Mouse (Mus musculus) adrenal gland, postnatal 36 days (tissue): Measurements from ENCODE around the gene Tmigd3. TPM values are rescaled to one million over a fixed set of nuclear protein-coding genes. Genes with fewer than 3 reads are reported as not detected.
"Not testable (repeated sequence)": the region's sequence is repeated elsewhere in the genome, so short reads cannot be mapped to it uniquely, and the experiment has no call there.

Source experiments
- DNase-seq, 2 experiments: peaks; one replicate each; pipeline ENCODE4 v3.0.0; 2021; ENCODE audit warnings: mixed read lengths in 1 of 2
- total RNA-seq, 2 experiments: library from RNA; stranded (reverse); gene quantifications; 2 replicates each; pipeline ENCODE4 v1.2.3; 2021

Gene Tmigd3
- total RNA-seq, 2 experiments from 2014 or later = 0.33 TPM; not detected in 1

GRCm38 (mm10) chr3:105904213-105904612, 33.5 kb downstream of the Tmigd3 start:
- DNase-seq = no peak

GRCm38 (mm10) chr3:105904721-105905120, 34.0 kb downstream of the Tmigd3 start:
- no peak for DNase-seq

GRCm38 (mm10) chr3:105907956-105908655, 37.4 kb downstream of the Tmigd3 start:
- DNase-seq = no peak

GRCm38 (mm10) chr3:105908976-105909375, 38.3 kb downstream of the Tmigd3 start:
- DNase-seq = no peak

- DNase-seq = no peak
Measured at GRCm38 (mm10) chr3:105910519-105911190, 40.0 kb downstream of the Tmigd3 start.

GRCm38 (mm10) chr3:105912097-105912880, 41.6 kb downstream of the Tmigd3 start:
- DNase-seq = peak in 1 of 2 experiments; percentile 7

GRCm38 (mm10) chr3:105913839-105914681, 43.4 kb downstream of the Tmigd3 start:
- DNase-seq = no peak

GRCm38 (mm10) chr3:105915281-105915680, 44.6 kb downstream of the Tmigd3 start:
- no peak for DNase-seq

GRCm38 (mm10) chr3:105916455-105916854, 45.8 kb downstream of the Tmigd3 start:
- not testable (repeated sequence) for DNase-seq

- no peak for DNase-seq
Measured at GRCm38 (mm10) chr3:105917656-105918354, 47.1 kb downstream of the Tmigd3 start.

GRCm38 (mm10) chr3:105918355-105918745, 47.6 kb downstream of the Tmigd3 start:
- DNase-seq = no peak

GRCm38 (mm10) chr3:105920743-105921142, 50.0 kb downstream of the Tmigd3 start:
- DNase-seq = not testable (repeated sequence)

GRCm38 (mm10) chr3:105921959-105922358, 51.3 kb downstream of the Tmigd3 start:
- no peak for DNase-seq

GRCm38 (mm10) chr3:105924616-105925015, 53.9 kb downstream of the Tmigd3 start:
- DNase-seq = no peak

GRCm38 (mm10) chr3:105927561-105928194, 57.0 kb downstream of the Tmigd3 start:
- DNase-seq = no peak

GRCm38 (mm10) chr3:105928195-105928569, 57.5 kb downstream of the Tmigd3 start:
- no peak for DNase-seq

GRCm38 (mm10) chr3:105928781-105929180, 58.1 kb downstream of the Tmigd3 start:
- no peak for DNase-seq

GRCm38 (mm10) chr3:105929821-105930220, 59.1 kb downstream of the Tmigd3 start:
- DNase-seq = no peak

GRCm38 (mm10) chr3:105931095-105931494, 60.4 kb downstream of the Tmigd3 start:
- no peak for DNase-seq

GRCm38 (mm10) chr3:105932240-105933071, 61.8 kb downstream of the Tmigd3 start, which contains the start of gene I830077J02Rik:
Gene I830077J02Rik, minus strand, starts transcription at chr3:105932664.
- DNase-seq = no peak
